Mouse (Mus musculus) testis, adult 2 months (tissue): ENCODE measurements around the gene Dnajb1.
A peak's percentile ranks its signal among the peaks of the same experiment; 100 is the strongest.

Experiments
- CTCF ChIP-seq: fragments of 200-500 bp; IDR thresholded peaks from 2 replicates; pipeline ENCODE4 v1.5.1; 2012; ENCODE audit warnings: low read depth, mild to moderate bottlenecking, inconsistent platforms, low read length, moderate library complexity; ENCODE audit not compliant: control insufficient read depth, insufficient read depth, insufficient replicate concordance
- POLR2A ChIP-seq: fragments of 200-500 bp; IDR thresholded peaks from 2 replicates; pipeline ENCODE4 v1.6.1; 2012; ENCODE audit warnings: low read depth, mild to moderate bottlenecking, inconsistent platforms, low read length, moderate library complexity; ENCODE audit not compliant: control insufficient read depth

- TF ChIP-seq POLR2A: no peak
- TF ChIP-seq CTCF: peak; percentile 41; the same call in 1 of the 2 replicates
Observed at GRCm38 (mm10) chr8:83565731-83566375, 42.1 kb upstream of the Dnajb1 start.
